Mouse (Mus musculus): Measurements from ENCODE around the gene Gng13.
A peak's percentile ranks its signal among the peaks of the same experiment; 100 is the strongest.

The Gng13 gene

DNA sequence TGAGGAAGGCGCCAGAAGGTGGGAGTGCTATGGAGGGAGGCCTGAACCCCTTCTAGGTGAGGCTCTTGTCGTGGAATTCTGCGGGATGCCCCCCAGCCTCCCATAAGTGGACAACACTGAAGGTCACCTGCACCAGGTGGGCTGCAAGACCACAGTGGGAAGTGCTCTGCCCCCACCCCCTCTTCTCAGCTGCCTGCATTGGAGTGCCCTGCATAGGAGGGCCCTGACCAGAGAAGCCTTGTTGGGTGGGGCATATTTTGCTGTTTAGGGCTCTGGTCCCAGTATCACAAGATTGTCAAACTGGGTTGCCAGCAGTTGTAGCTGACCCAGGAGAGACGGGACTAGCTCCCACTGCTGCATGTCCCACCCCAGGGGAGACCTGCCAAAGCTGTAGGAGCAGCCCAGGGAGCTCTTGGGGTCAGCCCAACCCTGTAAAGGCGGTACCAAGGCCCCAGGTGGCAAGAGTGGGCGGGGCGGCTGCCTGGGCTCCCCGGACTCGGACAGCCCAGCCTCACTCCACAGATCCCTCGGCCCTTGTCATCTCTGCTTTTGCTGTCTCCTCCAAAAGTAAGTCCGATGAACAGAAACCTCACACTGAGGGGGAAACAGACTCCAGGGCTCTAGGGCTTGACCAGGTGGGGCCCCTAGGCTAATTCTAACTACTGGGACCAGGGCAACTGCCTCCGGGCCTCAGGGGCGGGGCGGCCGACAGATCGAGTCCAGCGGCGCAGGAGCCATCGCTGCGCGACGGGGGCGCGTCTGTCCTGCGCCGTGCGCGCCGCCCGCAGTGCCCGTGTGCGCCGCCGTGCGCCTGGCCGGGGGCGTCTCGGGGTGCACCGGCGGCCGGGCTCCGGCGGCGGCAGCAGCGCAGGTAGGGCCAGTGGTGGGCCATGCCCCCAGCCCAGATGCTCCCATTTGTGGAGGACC is at the start of gene Gng13:
Gene Gng13 (plus strand): TSS at position 461 of the 927 bp plus-strand sequence.
- DNase-seq = no peak

DNA sequence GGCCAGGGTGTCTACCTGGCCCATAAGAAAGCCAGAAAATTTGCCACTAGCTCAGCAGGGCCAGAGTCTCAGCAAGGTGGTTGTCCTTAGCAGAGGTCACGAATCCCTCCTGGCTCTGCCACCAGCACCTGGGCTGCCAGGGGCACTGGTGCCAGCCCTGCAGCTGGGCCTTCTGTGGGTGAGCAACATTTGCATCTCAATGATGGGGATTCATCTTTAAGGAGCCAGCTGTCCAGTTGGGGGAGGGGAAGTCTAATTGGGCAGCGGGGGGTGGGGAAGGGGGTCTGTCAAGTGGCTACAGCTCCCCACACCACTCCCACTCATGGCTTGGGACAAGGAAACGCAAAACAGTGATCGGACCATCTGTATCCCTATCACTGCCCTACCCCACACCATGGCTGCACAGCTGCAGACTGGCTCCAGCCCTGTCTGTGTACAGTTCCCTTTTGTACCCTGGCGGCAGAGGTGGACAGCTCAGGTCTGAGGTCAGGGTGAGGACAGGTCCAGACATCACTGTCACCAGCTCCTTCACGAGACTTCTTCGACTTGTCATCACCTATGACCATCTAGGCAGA is 48.4 kb upstream of the Gng13 start:
- no peak for DNase-seq

DNA sequence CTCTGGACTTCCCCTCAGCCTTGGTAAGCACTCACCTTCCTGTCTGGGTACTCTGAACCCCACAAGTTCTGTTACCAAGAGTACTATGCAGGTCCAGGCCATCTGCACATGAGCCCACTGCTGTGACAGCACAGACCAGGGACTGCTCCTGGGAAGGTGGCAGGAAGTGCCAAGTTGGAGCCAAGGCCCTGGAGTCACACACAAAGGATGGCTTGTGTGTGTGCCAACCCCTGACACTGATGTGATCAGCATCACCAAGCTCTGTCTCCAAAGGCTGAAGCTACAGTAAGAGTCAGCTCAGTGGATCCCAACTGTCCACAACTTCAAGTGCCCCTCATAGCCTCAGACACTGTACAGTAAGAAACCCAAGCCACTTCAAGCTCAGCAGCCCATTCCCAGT is 44.0 kb upstream of the Gng13 start:
- DNase-seq = no peak

DNA sequence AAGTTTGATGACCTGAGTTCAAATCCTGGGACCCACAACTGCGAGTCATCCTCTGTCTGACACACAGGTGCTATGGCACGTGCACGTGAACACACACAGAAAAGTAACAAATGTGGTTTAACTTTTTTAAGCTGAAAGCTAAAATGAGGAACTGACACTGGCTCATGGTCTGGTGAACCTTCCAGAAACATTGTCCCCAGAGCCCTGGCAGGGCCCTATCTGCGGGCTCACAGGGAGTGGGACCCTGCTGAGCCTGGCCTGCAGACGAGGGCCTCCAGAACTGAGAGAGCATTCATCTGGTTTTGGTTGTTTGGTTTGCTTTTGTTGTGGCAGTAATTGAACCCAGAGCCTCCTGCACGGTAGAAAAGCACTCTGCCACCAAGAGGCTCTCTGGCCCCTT is 39.0 kb upstream of the Gng13 start:
- no peak for DNase-seq

DNA sequence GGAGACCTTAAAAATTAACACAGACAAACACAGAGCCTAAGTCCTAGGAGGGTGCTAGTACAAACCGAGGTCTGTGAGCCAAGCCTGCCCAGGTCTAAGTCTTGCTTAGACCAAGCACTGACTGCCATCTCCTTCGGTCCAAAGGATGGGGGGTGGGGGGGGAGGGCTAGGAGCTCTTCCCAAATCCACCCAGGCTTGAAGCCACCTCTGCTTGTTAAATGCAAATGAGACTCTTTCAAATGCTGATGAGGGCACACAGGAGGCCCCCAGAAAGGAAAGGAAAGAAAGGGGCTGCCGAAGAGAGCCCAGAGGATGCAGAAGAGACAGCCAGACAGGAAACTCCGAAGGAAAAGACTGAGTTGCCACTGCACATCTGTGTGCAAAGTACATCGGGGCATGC is 37.2 kb upstream of the Gng13 start:
- no peak for DNase-seq

DNA sequence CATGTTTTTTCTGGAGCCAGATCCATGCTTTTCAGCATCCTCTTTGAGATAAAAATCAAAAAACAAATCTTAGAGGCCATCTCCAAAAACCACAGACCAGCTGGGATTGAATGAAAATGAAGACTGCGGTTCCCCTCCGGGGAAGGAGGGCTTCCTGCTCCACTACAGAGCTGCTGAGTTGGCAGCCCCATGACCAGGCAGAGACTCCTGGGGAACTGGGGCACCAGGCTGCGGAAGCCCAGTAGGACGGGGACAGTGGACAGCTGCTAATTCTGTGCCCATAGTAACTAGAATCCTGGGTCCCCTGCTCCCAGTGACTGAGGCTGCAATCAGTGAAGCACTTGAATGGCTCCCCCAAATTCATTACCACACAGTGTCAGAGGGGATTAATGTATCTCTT is 35.3 kb upstream of the Gng13 start:
- no peak for DNase-seq

DNA sequence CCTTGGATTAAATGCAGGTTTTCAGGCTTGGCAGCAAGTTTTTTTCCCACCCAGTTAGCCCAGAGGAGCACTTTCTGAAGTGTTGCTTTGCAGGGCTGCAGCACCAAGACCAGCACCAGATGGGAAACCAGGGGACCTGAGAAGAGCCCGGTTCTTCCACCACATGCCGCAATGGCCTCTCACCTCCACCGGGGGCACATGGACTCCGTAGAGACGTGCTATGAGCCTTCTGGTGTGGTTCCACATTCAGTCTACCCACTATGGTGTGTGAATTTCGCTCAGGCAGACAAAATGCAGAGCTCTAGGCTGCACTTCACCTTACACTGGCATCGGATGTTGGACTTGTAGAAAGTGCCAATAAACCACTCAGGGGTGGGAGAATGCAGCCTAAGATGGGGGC is 30.6 kb upstream of the Gng13 start:
- DNase-seq = no peak

DNA sequence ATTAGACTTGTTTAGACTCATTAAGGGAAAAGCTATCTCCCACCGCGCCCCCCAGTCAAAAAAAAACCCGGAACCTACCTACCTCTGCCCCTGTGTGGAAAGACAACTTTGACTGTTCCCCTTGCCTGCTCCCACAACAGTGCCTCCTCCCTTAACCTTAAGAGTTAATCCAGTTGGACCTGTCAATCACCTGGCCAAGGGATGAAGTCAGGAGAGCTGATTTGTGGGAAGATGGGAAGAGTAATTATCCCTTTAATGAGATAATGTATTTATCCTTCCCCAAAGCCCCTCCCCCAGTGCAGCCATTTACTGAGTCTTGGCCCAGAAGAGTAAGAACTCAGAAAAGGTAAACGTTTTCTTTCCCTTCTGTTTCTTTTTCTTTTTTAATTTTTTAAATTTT is 28.0 kb upstream of the Gng13 start:
- DNase-seq = no peak

DNA sequence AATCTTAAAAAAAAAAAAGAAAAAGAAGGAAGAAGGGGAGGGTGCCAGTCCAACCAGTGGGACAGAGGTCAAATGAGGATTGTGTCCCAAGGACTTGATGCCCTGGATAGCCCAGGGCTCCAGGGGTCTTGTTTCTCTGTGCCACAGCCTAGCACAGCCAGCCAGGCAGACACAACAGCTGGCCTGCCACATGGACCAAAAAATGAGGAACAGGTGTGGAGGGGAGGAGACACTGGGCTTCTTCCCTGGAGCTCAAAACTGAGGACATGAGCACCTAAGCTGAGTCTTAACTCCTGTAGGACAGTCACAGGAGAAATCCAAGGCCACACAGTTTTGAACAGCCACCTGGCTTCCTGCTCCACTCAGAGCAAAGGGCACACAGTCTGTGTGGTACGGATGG is 20.7 kb upstream of the Gng13 start:
- DNase-seq = no peak

DNA sequence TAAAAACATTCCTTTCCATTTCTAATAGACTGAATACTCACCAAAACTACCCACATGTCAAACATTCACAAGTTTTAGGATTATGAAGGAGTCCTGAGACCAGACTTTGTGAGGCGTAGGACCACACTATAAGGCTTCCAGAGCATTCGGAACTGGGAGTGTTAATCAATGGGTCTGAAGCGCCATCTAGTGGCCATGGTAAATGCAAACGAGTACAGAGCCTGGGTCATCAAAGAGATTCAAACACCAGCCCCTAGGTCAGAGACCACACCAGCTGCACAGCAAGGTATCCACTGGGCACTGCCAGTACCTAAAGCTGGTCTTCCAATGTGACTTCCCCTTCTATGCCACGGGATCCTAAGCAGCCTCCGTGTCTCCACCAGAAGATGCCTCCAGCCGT is 18.5 kb upstream of the Gng13 start:
- peak; percentile 52 for DNase-seq

DNA sequence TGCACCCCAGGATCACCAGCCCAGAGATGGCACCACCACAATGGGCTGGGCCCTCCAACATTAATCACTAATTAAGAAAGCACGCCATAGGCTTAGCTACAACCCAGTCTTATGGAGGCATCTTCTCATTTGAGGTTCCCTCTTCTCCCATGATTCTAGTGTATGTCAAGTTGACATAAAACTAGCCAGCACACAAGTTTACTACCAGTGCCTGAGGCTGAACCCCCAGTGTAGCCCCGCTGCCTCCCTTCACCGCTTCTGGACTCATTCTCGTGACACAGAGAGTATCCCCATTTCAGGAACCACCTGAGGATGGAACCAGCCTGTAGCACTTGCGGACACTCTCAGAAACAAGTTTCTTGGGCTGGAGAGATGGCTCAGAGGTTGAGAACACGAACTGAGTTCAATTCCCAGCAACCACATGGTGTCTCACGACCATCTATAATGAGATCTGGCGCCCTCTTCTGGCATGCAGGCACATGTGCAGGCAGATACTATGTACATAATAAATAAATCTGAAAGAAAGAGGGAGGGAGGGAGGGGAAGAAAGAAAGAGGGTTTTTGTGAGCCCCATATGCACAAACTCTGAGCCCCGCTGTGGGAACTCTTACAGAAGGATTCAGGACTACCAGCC is 16.0 kb upstream of the Gng13 start:
- no peak for DNase-seq

DNA sequence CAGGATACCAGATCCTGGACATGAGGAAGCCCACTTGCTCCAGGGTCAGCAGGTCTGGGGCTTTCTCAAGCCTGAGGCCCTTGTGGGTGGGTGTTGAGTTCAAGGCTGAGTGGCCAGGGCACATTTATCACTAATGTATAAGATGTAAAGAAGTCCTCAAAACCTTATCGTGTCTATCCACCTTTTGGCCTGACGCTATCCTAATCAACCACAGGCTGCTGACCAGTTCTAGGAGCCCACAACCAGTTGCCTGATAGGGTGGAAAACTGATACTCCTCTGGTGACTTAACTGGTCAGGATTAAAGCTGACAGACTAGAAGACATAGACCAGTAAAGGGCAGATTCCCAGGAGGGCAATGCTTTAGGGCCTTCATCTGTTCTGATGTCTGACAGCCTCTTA is 7.0 kb upstream of the Gng13 start:
- DNase-seq = no peak

DNA sequence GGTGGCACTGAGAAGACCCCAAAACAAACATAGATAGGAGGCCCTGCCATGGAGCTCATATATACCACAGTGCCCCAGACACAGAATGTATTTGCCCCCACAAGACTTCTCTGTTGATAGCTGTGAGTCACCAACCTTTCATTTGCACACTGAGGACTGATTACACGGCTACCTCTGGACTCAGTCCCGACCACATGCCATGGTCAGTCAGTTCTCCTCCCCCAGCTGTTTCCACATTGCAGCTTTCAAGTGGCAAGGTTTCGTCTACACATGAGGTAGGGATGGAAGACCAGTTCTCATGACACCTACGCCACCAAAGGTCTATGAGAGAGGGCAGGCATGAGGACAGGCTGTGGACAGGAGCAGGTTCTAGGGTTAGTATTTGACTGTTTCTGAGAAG is 5.8 kb upstream of the Gng13 start:
- DNase-seq = no peak

DNA sequence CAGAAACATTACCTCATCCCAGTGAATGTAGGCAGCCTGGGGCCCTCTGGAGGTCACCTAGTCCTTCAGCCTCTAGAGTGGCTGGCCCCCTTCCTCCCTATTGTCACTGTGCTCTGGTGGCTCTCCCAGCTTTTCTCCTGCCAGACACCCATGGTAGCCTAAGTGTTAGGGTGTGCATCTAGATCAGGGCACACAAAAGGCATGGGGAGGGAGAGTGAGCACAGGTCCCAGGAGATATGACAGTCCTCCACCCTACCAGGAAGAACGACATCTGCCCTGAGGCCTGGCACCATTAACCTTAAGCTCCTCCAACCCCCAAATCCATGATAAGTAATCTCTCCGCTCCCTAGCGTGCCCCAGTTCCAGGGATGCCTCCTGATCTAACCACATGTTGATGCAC is 1.3 kb upstream of the Gng13 start:
- no peak for DNase-seq

DNA sequence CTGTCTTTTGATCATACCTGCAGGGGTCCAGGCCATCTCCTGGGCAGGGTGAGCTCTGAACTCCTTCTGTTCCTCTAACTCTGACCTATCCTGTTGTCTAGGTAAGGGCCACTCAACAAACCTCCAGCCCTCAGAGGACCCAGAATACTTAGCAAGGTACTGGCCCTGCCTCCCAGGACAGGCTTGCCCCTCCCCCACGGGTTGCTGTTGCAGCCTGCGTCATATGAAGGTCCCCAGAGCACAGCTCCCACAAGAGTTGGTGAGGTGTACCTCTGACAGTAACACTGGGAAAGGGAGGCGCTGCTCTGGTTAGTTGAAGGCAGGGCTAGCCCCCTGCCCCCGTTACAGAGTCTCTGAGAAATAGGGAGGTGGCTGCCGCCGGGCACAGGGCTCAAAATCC is 841 bp upstream of the Gng13 start:
- no peak for DNase-seq

DNA sequence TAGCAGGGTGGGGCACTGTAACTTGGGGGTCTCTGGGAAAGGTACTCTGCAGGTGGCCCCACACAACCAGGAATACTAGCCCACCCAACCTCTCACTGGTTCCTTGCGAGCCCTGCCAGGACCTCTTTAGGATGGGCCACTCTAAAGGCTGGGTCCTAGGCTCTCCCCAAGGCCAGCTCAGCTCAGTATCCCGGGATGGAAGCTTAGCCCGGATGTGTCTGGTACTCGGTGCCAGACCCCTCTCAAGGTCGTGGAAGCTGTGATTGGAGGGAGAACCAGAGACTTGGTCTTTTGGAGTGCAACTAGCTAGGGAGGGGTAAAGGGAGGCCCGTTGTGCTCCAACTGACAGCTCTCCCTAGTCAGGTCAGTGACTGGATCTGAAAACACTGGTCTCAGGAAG is 720 bp downstream of the Gng13 start:
- no peak for DNase-seq

DNA sequence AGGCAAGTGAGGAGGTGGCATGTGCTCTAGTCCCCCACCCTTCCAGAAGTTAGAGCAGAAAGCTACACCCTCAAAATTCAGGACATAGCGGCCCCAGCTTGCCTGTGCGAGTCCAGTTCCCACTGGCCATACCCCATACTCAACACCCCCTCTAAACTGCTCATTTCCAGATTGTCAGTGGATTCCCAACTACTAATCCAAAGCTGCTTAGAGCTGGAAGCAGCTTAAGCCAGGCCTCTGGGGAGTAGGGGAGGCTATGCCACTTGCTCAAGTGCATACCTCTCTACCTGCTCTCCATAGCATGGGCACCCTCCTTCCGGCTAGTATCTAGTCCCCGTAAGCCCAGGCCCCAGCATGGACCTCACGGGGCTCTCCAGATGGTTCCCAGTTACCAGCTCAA is 4.5 kb downstream of the Gng13 start:
- DNase-seq = no peak

DNA sequence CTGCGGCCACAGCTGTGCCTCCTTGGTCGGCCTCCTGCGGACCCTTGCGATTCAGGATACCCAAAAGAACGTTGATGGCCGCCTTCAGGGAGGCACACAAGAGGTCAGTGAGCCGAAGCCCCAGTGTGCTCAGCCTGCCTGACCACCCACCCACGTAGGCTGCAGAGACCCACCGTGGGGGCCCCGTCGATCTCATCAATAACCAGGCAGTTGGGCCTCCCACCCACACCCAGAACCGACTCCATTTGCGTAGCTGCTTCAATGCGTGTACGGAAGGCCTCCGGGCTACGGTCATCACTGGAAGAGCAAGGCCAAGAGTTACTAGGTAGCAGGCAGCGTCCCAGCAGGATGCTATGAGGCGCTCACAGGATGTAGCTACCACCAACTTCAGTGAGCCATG is 6.5 kb downstream of the Gng13 start:
- no peak for DNase-seq

DNA sequence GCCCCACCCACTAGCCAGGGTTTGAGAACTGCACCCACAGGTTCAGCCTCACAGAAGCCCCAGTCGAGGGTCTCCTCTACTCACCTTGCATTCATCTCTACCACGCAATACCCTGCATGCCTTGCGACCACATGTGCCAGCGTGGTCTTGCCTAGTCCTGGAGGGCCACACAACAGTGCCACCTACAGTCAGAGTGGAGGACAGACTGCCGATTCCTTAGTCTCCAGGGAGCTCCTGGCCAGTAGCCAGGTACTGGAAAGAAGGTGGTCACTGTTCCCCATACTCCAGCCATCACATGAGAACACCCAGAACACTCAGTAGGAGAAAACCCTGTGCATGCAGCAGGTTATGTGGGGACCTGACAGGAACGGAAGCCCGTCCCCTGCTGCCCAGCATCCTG is 6.9 kb downstream of the Gng13 start:
- no peak for DNase-seq

DNA sequence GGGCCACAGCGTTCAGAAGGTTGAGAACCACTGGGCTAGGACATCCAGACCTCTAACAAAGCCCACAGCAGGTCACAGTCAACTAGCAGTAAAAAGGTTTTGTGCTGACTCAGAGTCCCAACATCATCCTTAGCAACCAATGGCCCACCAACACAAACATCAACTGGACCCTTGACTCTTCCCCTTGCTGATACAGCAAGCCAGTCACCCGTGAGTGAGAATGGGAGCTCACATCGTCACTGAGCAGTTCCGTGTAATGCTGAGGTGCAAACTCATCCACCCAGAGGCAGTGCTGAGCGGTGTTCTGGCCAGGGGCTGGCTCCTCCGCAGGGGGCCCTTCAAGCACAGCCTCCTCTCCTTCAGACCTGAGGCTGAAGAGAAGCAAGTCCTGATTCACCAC is 8.3 kb downstream of the Gng13 start:
- no peak for DNase-seq

DNA sequence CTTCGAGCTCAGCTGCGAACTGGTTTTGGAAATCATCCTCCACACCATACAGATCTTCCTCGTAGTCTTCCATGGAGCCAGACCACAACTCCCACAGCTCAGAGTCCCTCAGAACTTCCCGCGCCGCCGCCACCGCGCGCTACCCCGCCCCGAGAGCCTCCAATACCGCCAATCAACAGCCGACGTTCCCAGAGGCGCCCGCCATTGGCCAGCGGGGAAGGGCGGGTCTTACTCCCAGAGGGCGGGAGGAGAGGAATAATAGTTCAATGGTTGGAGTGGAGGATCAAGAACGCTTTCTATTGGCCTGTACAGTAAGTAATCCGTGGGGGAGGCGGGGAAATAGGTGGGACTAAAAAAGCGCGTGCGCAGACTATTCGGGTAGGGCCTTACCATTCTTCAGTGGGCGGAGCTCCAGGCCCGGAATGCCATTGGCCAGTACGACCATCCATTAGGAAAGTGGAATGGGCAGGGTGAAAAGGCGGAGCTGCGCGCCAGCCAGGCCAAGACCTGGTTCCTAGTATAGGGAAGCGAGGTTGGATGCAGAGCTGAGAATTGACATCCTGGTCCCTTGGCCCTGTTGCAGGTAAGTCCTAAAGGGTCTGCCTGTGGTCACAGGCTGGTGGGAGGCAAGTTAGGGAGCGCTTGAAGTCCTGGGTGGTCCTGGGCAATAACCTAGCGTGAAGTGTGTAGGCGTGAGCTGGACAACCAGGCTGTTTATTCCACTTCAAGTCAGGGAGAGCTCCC is 10.5 kb downstream of the Gng13 start, which contains the start of the genes Chtf18 and Rpusd1:
Gene Chtf18 (minus strand): TSS at position 155 of the 744 bp plus-strand sequence.
Gene Rpusd1 (plus strand): TSS at position 406 of the 744 bp plus-strand sequence.
- DNase-seq = peak; percentile 100

DNA sequence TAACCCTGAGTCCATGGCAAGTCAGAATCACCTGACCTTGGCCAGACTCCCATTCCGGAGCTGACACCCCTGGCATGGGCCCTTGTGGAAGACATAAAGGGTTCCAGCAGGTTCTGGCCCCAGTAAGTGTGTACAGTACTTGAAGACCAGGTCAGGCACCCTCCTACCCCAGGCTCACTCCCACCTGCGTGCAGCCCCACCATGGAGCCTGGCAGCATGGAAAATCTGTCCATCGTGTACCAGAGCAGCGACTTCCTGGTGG is 11.0 kb downstream of the Gng13 start:
- no peak for DNase-seq

DNA sequence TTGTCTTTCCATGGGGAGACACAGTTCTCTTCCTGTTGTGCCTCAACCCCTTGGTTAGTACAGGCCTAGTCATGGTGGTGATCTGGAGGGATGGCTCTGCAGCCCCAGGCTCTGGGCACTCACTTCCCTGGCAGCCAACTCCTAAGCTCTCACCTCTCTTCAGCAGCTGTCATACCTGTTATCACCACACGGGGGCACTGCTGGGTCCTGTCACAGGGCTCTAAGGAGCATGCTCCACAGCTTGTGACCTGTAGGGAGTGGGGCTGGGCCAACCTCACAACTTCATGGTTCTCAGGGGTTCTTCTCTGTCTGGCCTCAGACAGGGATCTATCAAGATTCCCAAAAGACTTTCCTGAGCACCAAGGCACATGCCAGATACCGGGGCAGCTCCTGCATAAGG is 15.1 kb downstream of the Gng13 start:
- peak; percentile 79 for DNase-seq

DNA sequence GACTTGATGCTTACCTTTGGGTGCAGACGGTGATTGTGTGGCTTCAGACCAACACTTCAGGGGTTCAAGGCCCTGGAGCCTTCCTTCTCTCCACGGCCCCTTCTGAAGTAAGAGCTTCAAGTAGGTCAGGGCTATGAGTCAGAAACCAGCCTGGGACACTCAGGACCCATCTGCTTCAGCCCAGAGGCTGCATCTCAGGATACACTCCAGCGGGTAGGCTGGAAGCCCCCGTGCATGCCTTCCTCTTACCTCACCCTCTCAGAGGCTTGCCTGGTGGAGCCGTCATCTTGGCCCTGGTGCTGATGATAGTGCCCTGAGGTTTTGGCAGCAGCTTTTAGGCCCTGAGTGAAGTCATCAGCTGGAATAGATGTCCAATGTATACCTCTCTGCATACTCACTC is 18.3 kb downstream of the Gng13 start:
- DNase-seq = no peak
